Mouse (Mus musculus) v-Abl transformed pro-B cells (cell line): ENCODE measurements around the gene Hs3st4.

Experiments used
- in situ Hi-C, 2 experiments: fragments of 400-800 bp; cut with MboI; formaldehyde crosslinking; loops; one replicate each; pipeline ENCODE4 v1.15.1; 2025; ENCODE audit not compliant: unreplicated experiment in 2 of 2

The Hs3st4 gene

GRCm38 (mm10) chr7:124131312-124131711 lies 148.6 kb downstream of the Hs3st4 start:
- in situ Hi-C loops = no loop called here

DNA sequence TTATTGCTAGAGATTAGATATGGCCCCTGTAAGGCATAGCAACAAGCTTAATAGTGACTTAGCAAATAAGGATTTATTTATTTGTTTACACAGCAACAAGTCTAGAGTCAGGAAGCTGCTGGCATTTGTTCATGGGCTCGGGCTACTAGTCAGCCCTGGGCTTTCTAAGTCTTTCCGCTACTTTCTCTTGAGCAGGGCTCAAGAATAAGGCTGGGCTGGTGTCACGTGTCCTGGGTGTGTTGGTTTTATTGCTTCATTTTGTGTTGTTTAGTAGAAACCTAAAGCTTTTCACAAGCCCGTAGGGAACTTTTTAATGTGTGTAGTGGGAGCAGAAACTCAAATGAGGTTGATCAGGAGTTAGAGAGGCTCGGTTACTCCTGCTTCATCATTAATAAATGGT lies 153.5 kb downstream of the Hs3st4 start:
- in situ Hi-C loops = no loop called here

DNA sequence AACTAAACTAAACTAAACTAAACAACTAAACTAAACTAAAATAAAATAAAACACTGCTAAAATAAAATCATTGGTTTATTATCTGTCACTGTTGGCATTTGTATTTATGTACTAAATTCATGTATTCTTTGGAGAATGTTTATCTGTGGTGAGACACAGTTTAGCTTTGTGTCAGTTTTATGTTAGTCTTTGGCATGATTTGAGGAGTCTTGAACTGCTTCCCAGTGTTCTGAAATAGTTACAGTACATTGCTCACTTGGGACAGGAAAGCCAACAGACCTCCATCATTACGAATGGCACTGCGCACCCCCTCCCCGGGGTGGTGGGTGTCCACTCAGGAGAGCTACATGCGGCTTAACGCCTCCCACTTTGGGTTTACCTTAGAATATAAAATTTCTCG lies 158.6 kb downstream of the Hs3st4 start:
- in situ Hi-C loops = no loop called here

- in situ Hi-C loops = no loop called here
Measured at GRCm38 (mm10) chr7:124150901-124151300, 168.2 kb downstream of the Hs3st4 start.

DNA sequence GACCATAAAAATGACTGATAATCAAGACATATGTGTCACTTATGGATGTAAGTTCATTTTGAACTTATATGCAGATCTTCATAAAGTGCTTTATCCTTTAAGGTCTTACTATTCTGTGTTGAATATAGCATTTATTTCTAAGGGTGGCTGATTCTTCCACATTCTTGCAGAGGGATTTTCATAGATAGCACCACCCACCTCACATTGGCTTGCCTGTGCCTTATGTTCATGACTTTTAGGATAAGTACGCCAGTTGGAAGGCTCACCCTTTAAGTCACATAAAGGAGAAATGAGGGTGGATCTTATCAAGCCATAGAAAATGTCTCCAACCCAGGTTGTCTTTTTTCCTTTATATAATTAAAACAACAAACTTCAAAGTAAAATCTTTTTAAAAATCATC lies 180.6 kb downstream of the Hs3st4 start:
- in situ Hi-C loops = no loop called here

- in situ Hi-C loops = no loop called here
Measured at GRCm38 (mm10) chr7:124166229-124166628, 183.6 kb downstream of the Hs3st4 start.

DNA sequence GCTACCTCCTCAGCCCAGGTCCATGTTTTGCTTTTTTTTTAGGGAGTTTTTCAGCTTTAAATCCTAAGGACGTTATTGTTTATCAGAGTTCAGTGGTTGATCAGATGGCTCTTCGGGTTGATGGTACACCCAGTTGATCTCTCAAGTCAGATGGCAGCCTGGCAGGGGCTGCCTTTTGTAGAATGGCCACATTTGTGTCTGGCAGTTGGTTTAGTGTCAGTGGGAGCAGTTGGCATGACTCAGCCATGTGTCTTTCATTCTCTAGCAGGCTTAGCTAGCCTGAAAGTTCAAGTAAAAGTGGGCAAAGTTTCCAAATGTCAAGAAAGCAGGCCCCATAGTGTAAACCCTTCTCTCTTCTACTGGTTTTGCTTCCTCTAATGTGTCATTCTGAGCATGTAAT lies 186.1 kb downstream of the Hs3st4 start:
- in situ Hi-C loops = no loop called here

- in situ Hi-C loops = no loop called here
Measured at GRCm38 (mm10) chr7:124170001-124170400, 187.3 kb downstream of the Hs3st4 start.

DNA sequence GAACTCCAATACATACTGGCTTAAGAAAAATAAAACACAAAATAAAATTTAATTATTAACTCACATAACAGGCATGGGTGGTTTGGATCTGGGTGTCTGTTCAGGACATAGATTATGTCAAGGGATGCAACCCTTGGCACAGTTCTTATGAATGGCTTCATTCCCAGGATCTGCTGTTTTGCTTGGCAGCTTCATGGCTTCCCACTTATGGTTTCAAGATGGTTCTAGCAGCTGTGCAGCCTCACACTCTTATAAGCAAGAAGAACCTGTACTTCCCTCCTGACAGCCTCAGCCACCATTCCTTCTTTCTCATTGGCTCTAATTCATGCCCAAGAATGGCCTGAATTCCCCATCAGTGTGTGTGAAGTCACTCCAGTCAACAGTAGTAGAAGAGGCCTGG lies 189.3 kb downstream of the Hs3st4 start:
- in situ Hi-C loops = no loop called here

DNA sequence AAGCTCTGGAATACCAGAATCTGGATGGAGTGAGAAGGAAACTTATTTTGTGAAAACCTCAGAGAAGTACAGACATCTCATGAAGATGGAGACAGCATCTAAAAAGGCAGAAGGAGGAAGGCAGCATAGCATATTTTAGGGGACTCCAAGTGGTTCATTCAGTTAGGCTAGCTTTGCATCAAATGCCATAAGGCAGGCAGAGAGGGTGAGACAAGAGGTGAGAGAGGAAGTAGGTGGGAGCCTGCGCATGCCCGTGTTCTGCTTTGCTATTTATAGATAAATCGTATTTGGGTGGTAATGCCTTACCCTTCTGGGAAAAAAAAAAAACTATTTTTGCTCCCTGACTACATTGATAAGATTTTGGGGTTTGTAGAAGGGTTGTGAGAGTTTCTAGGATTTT lies 198.3 kb downstream of the Hs3st4 start:
- in situ Hi-C loops = no loop called here

GRCm38 (mm10) chr7:124184693-124185092 lies 202.0 kb downstream of the Hs3st4 start:
- in situ Hi-C loops = no loop called here

DNA sequence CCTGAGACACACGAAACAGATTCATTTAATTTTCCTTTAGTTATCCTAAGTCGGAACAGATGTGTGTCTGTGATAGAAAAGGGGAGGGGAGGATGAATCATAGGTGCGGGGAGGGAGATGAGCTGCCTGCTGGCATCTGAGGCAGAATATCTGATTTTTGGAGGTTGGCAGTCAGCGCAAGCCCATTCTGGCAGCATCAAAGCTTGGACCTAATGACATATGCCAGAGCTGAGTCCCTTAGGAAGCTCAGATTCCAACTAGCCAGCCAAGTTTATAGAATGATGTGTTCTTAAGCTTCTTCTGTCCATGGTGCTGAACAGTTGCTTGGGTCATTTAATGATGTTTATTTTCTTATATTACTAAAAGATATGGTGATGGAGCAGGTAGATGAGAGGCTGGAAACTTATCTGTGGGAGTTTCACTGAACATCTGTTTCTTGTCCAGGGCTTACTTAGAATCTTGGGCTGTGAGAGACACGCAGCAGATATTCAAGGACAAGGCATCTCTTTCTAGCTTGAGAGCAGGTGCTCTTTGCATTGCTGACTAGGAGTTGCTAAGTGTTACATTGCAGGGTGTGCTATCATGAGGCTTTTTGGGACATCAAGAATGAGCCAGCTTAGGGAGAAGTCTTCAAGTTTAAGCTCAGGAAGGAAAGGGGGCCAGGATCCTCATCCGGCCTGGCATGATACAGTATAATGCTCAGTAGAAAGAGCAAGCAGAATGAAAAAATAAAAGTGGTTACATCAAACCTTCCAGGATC lies 216.3 kb downstream of the Hs3st4 start:
- in situ Hi-C loops = no loop called here

GRCm38 (mm10) chr7:124216921-124217320 lies 234.3 kb downstream of the Hs3st4 start:
- in situ Hi-C loops = no loop called here

DNA sequence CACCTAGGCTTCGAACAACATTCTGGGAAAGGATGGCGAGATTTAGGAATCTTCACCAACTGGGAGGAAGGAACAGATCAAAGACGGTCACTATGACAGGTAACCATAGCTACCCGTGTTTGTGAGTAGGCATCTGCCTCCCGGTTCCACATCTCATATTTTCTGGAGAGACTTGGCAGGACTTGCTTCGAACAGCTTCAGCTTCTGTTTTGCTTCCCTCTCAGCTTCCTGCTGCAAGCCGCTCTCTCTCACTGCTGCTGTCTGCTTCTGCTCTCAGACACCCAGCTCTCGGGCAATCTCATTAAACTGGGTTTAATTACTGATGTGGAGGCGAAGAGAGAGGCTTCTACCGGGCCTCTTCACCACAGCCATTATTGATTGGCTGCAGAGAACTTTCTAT lies 237.9 kb downstream of the Hs3st4 start:
- in situ Hi-C loops = no loop called here

- in situ Hi-C loops = no loop called here
Measured at GRCm38 (mm10) chr7:124237896-124238670, 255.4 kb downstream of the Hs3st4 start.

DNA sequence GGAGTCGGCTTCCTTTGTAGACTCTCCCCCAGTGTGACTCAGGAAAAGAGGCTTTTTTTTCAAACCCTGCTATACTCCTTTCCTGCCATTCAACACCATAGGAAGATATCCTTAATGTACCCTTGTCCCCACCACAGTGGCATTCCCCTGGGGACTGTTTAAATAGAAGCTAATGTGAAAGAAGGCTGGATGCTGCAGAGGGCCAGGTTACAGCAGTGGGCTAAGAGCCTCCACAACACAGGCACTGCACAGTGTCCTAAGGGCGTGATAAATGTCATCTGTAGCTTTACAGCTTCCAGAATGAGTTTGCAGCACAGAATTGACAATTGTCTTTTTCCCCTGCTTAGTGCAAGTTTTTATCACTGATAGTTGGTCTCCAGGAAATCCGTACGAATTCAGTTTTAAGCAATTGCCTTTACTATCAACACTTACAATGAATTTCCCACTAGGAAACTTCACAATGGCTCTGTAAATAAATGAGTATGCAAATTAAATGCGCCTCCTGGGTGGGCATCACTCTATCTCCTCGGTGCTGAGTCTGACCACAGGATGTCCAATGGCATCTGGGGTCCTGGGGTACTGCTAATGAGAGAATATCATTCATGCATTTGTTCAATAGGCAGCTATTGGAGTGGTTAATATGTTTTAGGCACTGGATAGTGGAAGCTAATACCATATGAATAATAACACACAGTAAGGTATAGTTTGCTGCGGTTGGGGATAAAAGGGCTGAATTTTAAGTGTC lies 257.4 kb downstream of the Hs3st4 start:
- in situ Hi-C loops = no loop called here

- in situ Hi-C loops = no loop called here
Measured at GRCm38 (mm10) chr7:124249838-124250237, 267.2 kb downstream of the Hs3st4 start.

GRCm38 (mm10) chr7:124250566-124250965 lies 267.9 kb downstream of the Hs3st4 start:
- in situ Hi-C loops = no loop called here

- in situ Hi-C loops = no loop called here
Measured at GRCm38 (mm10) chr7:124258419-124258818, 275.8 kb downstream of the Hs3st4 start.

DNA sequence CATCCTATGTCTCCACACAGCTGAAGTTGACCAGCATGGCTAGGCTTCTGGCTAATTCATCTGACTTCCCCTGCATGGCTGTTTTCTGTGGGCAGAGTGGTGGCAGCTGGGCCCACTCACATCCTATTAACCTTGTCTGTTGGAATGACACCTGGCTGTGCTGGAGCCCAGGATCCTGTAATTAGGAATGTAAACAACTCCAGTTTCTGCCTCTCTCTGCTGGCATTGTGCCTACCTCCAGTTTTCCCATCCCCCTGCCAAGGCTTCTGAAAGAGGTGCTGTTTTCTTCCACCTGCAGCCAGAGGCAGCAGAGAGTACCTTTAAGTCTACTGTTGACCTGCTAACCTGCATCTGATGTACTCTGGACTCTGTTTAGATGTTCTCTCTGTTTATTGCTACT lies 288.1 kb downstream of the Hs3st4 start:
- in situ Hi-C loops = no loop called here

GRCm38 (mm10) chr7:124289873-124290272 lies 307.2 kb downstream of the Hs3st4 start:
- in situ Hi-C loops = no loop called here
